Mouse (Mus musculus) natural killer cell, adult 2 months (primary cell): ENCODE results near the gene Adh6b.
"Not testable (repeated sequence)": the region's sequence is repeated elsewhere in the genome, so short reads cannot be mapped to it uniquely, and the experiment has no call there.

ENCODE experiments used
- DNase-seq, 2 experiments: peaks; one replicate each; pipeline ENCODE4 v3.0.0; 2022; ENCODE audit warnings: low spot score in 2 of 2

Adh6b gene

DNA sequence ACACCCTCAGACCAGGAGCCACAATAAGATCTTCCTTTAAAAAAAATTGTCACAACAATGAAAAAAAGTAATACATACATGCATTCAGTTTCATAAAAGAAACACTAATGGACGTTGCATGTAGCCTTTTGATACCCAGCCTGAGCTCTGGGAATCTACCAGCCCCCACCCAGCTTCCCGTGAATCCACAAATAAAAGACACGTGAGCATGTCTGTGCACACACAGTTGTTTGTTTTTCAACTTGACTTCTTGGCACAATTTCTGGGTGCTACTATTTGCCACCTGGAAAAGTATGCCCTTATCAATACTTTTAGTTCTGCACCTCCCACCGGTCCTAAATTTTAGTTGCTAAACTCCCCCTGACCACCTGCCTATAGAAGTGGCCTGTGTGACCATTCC is 19.1 kb downstream of the Adh6b start:
- DNase-seq, result no peak

DNA sequence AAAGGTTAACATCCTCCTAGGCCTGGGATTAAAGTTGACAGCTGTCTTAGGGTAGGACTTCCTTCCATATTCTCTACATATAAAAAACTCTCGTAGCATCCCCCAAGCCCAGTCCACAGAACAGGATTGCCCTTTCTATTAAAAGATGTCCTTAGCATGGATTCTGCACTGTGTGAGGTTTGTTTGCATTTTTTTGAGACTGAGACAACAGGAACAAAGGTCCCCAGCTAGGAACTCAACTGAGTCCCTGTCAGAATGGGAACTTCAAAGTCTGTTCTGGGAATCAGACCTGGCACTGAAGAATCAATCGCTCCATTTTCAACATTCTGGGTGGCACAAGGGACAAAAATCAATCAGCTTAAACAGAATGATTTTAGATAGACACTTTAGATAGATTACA is 21.3 kb downstream of the Adh6b start:
- no peak for DNase-seq

DNA sequence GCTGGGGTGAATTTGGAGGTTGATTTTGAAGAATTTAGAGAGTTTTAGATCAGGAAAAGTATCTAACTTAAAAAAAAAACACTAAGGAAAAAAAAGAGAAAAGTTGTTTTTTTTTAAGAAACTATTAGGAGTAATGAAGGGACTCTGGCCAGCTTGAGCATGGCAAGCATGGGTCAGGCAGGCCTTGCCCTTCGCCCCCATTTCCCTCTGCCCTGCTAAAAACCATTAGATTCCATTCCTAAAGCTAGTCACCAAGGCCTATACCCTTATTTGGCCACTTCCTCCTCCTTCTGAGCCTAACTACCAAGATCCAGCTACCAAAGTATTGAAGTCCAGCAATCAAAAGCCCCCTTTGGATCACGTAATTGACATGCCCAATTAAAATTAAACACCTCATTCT is 24.6 kb downstream of the Adh6b start:
- no peak for DNase-seq

- DNase-seq, result no peak
Observed at GRCm38 (mm10) chr3:138369546-138369945, 28.0 kb downstream of the Adh6b start.

DNA sequence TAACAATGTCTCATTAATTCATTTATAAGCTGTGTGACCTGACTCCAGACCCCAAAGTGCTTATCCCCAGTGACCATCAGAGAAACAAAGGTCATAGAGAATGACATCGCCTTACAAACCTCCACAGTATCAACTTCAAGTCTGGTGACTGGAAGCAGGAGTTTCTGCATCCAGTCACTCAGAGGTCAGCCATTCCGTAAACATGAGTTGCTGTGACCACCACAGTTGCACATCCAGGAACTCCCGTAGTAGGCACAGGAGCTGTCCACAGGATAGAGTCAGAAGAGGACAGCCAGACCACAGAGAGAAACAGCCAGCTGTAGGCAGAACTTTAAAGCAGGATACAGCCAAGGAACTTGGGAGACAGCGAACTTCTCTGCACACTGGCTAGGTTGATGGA is 28.7 kb downstream of the Adh6b start:
- not testable (repeated sequence) for DNase-seq

DNA sequence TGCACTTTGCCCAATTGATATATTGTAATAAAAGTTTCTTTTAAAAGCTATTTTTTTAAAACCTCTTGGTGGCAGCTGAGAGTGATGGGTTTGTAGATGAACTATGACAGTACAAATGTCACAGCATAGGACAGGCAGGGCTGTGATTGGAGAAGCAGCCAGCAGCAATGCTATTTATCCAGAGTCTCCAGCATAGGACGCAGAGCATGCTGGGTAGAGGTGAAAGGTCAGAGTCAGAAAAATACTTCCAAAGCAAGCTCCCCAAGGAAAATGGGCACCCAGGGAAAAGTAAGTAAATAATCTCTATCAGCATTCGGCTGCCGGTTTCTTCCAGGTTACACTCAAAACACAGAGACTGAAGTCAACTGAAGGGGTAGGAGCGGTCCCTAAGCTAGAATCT is 32.3 kb downstream of the Adh6b start:
- no peak for DNase-seq

GRCm38 (mm10) chr3:138375148-138375547 is 33.6 kb downstream of the Adh6b start:
- no peak for DNase-seq

- DNase-seq, result no peak
Observed at GRCm38 (mm10) chr3:138381133-138381532, 39.6 kb downstream of the Adh6b start.

GRCm38 (mm10) chr3:138387155-138387554 is 45.6 kb downstream of the Adh6b start:
- DNase-seq, result no peak

- no peak for DNase-seq
Observed at GRCm38 (mm10) chr3:138404872-138405271, 63.3 kb downstream of the Adh6b start.

GRCm38 (mm10) chr3:138405341-138405740 is 63.8 kb downstream of the Adh6b start:
- DNase-seq, result no peak

- DNase-seq, result no peak
Observed at GRCm38 (mm10) chr3:138405840-138406239, 64.3 kb downstream of the Adh6b start.

DNA sequence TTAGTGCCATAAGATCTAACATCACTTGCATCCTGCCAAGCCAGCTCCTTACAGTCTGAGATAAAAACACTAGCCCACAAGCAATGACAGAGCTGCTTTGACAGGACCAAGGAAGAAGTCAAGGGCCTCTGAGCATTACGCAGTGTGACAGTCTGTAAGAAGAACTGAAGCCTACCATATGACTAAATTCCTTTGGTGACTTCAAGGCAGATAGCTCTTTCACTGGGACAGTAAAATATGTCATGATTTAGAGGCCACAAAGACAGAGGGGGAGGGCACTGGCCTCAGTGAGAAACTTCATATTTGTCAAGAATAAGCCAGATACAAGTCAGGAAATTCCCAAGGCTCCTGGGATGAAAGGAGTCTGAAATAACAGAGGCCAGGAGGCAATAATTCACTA is 66.3 kb downstream of the Adh6b start:
- no peak for DNase-seq
